Mouse (Mus musculus) MEL-GATA-1-ER (cell line): ENCODE results near the gene Med24.
A peak's percentile ranks its signal among the peaks of the same experiment; 100 is the strongest.
"Not testable (repeated sequence)": the region's sequence is repeated elsewhere in the genome, so short reads cannot be mapped to it uniquely, and the experiment has no call there.

ENCODE experiments used
- DNase-seq: peaks from one replicate; pipeline ENCODE4 v3.0.0-alpha.2; 2012; ENCODE audit warnings: low read depth; ENCODE audit errors: extremely low read depth

Gene Med24

DNA sequence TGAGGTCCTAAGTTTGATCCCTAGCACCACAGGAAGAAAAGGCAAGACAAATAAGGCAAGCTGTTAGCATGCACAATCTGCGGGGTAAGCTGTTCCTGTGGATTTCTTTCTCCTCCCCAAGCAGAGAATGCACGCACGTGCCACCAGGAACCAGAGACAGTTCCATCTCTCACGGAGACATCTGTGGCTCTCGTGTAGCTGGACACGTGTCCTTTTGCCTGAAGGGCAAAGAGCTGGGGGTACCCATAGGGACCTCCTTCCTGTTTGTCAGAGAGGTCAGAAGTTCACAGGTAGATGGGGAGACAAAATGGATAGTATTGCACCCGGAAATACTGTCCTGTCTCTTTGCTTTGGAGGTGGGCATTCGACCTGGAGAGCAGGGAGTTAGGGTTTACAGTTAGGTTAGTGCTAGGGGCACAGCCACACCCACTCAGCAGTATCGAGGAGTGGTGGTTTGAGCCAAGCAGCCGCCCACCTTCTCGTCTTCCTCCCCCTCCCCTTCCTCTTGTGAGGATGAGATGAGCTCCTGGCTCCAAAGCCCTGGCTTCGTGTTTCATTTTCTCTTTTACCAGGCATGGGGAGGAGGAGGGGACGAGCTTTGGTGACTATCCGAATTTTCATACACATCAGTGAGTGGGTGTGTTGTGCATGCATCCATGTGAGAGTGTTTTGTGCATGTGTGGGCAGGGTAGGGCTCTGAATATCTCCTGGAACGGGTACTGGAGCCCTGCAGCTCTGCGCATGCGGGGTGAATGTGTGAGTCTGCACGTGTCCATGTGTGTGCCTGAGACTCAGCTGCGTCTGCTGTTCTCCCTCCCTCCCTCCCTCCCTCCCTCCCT, 17.8 kb upstream of the Med24 start:
- peak; percentile 70 for DNase-seq

DNA sequence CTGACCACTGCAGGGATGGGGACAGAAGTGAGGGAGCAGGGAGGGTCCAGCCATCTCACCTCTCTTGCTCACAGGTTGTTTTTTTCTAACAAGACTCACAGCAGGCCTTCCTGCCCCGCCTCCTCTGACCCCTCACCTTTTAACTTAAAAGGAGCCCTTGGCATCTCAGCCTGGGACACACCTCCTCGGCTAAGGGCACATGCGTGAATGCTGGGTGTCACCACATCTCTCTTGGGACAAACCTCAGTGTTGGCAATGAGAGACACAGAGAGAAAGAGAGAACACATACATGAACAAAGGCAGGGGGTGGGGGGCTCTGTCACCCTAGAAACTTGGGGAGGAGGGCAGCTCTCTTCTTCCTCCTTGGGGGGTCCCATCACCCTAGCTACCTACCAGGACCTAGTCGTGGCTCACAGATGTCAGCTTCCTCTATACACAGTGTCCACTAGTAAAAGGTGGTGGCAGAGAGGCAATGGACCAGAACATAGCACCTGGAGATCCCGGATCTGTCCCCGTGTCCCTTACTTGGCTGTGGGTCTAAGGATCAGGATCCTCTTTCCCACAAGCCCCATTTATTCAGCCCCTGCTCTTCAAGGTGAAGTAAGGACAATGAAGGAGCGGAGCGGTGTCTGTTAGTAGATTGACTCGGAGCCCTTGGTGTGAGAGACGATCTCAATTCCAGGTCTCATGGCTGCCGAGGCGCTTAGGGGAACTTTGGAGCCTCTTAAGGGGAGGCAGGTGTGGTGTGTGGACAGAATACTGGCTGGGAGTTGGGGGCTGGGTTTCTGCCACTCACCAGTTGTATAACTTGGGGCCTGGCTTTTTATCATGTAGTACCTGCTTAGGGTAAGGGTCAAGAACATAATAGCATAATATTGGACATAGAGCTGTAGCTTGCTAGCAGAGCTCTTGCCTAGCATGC, 17.0 kb upstream of the Med24 start:
- DNase-seq: no peak

- DNase-seq: no peak
Measured at GRCm38 (mm10) chr11:98744456-98745019, 15.3 kb upstream of the Med24 start.

- no peak for DNase-seq
Measured at GRCm38 (mm10) chr11:98743655-98744345, 14.6 kb upstream of the Med24 start.

- no peak for DNase-seq
Measured at GRCm38 (mm10) chr11:98742397-98743291, 13.4 kb upstream of the Med24 start.

GRCm38 (mm10) chr11:98741622-98742396, 12.6 kb upstream of the Med24 start:
- no peak for DNase-seq

- DNase-seq: no peak
Measured at GRCm38 (mm10) chr11:98741051-98741620, 11.9 kb upstream of the Med24 start.

DNA sequence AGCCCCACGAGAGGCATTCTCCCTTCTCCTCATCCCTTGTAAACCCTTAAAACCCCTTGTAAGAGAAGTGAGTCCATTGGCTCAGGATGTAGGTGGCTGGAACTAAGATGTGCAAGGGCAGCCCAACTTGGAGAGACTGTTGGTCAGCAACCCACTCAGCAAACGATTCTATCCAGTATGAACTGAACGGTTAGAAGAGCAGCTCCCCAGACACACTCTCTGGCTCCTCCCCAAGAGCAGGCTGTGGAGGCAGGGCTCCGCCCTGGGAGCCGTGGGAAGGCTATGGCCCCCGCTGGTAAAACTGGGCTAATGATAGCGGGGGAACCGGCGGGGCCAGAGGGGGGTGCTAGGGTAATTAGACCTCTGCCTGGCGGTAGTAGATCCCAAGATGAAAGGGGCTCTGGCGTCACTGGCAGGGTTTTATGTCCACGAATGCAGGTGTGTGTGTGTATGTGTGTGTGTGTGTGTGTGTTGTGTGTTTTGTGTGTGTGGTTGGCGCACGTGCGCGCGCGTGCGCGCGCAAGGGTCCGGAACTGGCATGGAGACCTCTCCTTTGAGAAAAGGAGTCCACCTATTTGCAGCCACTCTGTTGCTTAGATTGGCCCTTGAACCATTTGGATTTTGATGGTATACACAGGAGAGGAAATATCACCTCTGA, 11.3 kb upstream of the Med24 start, which contains the start of gene Thra:
Gene Thra (plus strand): TSS at position 246 of the 658 bp plus-strand sequence.
- peak; percentile 72 for DNase-seq

DNA sequence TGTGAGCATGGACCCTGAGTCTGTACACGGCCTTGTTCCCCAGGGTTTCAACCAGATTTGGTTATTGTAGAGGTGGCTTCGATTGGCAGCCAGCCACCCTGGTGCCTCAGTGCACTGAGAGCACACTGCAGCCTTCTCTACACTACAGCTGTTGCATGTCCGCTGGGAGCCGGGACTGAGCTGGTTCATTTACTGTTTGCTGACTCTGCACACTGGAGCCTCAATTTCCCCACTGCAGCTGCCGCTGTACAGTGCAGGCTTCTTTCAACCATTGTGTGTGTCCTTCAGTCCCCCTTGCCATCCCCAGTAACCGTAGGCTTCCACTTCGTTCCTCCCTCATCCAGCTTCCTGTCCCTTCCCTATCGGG, 10.8 kb upstream of the Med24 start:
- no peak for DNase-seq

- DNase-seq: no peak
Measured at GRCm38 (mm10) chr11:98738925-98739324, 9.7 kb upstream of the Med24 start.

- no peak for DNase-seq
Measured at GRCm38 (mm10) chr11:98738428-98738911, 9.2 kb upstream of the Med24 start.

GRCm38 (mm10) chr11:98737220-98737619, 8.0 kb upstream of the Med24 start:
- DNase-seq: not testable (repeated sequence)

- DNase-seq: no peak
Measured at GRCm38 (mm10) chr11:98736176-98736575, 6.9 kb upstream of the Med24 start.

- no peak for DNase-seq
Measured at GRCm38 (mm10) chr11:98735111-98735510, 5.9 kb upstream of the Med24 start.

GRCm38 (mm10) chr11:98734020-98734419, 4.8 kb upstream of the Med24 start:
- DNase-seq: no peak

- no peak for DNase-seq
Measured at GRCm38 (mm10) chr11:98731134-98731533, 1.9 kb upstream of the Med24 start.

DNA sequence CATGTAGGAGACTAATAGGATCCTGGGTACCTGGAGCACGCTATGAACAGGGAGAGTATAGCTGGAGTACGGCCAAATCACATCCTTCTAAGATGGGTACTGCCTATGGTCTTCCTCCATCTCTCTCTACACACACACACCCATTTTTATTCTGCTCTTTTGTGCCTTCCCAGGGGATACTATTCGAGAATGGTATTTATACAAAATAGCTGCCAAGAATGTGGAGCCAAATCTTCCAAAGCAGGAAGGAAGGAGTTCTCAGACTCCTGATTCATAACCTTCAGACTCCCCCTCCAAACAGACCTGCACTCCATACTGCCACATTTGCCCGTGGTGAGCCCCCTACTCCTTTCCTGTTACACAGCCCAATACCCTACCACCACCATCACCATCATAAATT, 1.5 kb upstream of the Med24 start:
- no peak for DNase-seq

DNA sequence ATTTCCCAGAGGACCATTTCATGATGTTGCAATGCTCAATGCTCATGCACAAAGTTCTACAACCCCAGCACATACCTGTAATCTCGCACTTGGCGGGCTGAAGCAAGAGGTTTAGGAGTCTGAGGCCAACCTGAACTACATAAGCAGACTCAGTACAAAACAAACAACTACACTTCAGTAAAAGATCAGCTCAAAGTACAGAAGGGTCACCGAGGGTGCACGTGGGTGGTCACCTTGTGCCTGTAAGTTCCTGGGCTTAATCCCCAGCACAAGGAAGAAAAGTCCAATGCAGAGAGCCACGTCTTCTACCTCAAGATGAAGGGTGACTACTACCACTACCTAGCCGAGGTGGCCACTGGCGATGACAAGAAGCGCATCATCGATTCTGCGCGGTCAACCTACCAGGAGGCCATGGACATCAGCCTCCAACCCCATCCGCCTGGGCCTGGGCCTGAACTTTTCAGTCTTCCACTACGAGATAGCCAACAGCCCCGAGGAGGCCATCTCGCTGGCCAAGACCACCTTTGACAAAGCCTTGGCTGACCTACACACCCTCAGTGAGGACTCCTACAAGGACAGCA, 3.2 kb downstream of the Med24 start:
- DNase-seq: no peak
